Mouse (Mus musculus) midbrain, embryonic 15.5 days (tissue): ENCODE data around the gene Fam169a. TPM values are rescaled to one million over a fixed set of nuclear protein-coding genes. Genes with fewer than 3 reads are reported as not detected.
A peak's percentile ranks its signal among the peaks of the same experiment; 100 is the strongest.
"Not testable (repeated sequence)": the region's sequence is repeated elsewhere in the genome, so short reads cannot be mapped to it uniquely, and the experiment has no call there.

Experiments
- ATAC-seq: fragments of 200-750 bp; cut with Nextera tagmentation; replicated peaks from 2 replicates; pipeline ENCODE4 v1.8.0; 2017; ENCODE audit warnings: moderate TSS enrichment
- H3K27ac ChIP-seq: fragments of 300-500 bp; sonication (generic); 2 replicates; pipeline ENCODE4 v1.5.1; 2015; ENCODE audit warnings: mild to moderate bottlenecking, inconsistent platforms
- H3K27me3 ChIP-seq: fragments of 300-500 bp; sonication (generic); replicated peaks from 2 replicates; pipeline ENCODE4 v1.6.1; 2015; ENCODE audit warnings: inconsistent platforms
- H3K36me3 ChIP-seq: fragments of 300-500 bp; sonication (generic); replicated peaks from 2 replicates; pipeline ENCODE4 v1.6.1; 2015; ENCODE audit warnings: inconsistent platforms
- H3K4me1 ChIP-seq: fragments of 300-500 bp; sonication (generic); 2 replicates; pipeline ENCODE4 v1.6.1; 2015; ENCODE audit warnings: inconsistent platforms
- H3K4me2 ChIP-seq: fragments of 300-500 bp; sonication (generic); 2 replicates; pipeline ENCODE4 v1.6.1; 2015; ENCODE audit warnings: inconsistent platforms, mild to moderate bottlenecking, moderate library complexity
- H3K4me3 ChIP-seq: fragments of 300-500 bp; sonication (generic); 2 replicates; pipeline ENCODE4 v1.5.1; 2015; ENCODE audit warnings: mild to moderate bottlenecking, inconsistent platforms
- H3K9ac ChIP-seq: fragments of 300-500 bp; sonication (generic); 2 replicates; pipeline ENCODE4 v1.6.1; 2015; ENCODE audit warnings: mild to moderate bottlenecking, inconsistent platforms
- H3K9me3 ChIP-seq: fragments of 300-500 bp; sonication (generic); 2 replicates; pipeline ENCODE4 v1.6.1; 2016; ENCODE audit warnings: inconsistent platforms
- WGBS: fragments of 180-500 bp; shearing (Covaris S2); methylation state at CpG from one replicate; pipeline ENCODE4 v1.1.7; 2015; ENCODE audit warnings: mixed read lengths; 5-methylcytosine and 5-hydroxymethylcytosine counted together
- polyA plus RNA-seq: library from polyadenylated mRNA; unstranded; fragments of >200 nt; fragmentation: Nextera tagmentation; extraction: Ambion mirVana; gene quantifications from 2 replicates; pipeline ENCODE4 v1.2.1, GENCODE M21; 2015

Gene Fam169a
- polyA plus RNA-seq, 1 experiment from 2014 or later, result 31.7 TPM

GRCm38 (mm10) chr13:97138404-97138931 lies 71.4 kb downstream of the Fam169a start:
- H3K9me3 ChIP-seq, H3K27me3 ChIP-seq, H3K36me3 ChIP-seq: not testable (repeated sequence)
- Histone ChIP-seq H3K4me3 (peak overlapping the region; percentile 96), H3K4me1 (peaks cover 15% of the 10 kb centered on the region), H3K4me2 (peak overlapping the region; percentile 73), H3K27ac (peak overlapping the region; percentile 94), H3K9ac (peak overlapping the region; percentile 95)
- 33% methylated on average over 8 of the region's 8 CpGs for WGBS
- ATAC-seq, result peak; percentile 19; the same call in 1 of the 2 replicates

- Histone ChIP-seq H3K36me3 (peaks cover 13% of the 10 kb centered on the region), H3K4me3 (no peak overlapping the region), H3K4me2 (no peak overlapping the region), H3K9me3 (no peaks in the 10 kb centered on the region), H3K4me1 (peaks cover 8% of the 10 kb centered on the region), H3K27ac (no peak overlapping the region), H3K27me3 (no peaks in the 10 kb centered on the region), H3K9ac (no peak overlapping the region)
- no peak for ATAC-seq
- WGBS, result 86% methylated on average over 7 of the region's 7 CpGs
Observed at GRCm38 (mm10) chr13:97142321-97142720, 75.2 kb downstream of the Fam169a start.

GRCm38 (mm10) chr13:97145834-97146233 lies 78.7 kb downstream of the Fam169a start:
- no peaks in the 10 kb centered on the region for H3K4me1 ChIP-seq
- H3K9me3 ChIP-seq, result no peaks in the 10 kb centered on the region
- H3K9ac ChIP-seq, result no peak overlapping the region
- H3K4me2 ChIP-seq, result no peak overlapping the region
- ATAC-seq, result no peak
- H3K27me3 ChIP-seq, result no peaks in the 10 kb centered on the region
- H3K36me3 ChIP-seq, result peaks cover 31% of the 10 kb centered on the region
- H3K27ac ChIP-seq, result no peak overlapping the region
- 63% methylated on average over 4 of the region's 4 CpGs for WGBS
- H3K4me3 ChIP-seq, result no peak overlapping the region

- Histone ChIP-seq H3K4me2 (no peak overlapping the region), H3K36me3 (peaks cover 42% of the 10 kb centered on the region), H3K27me3 (no peaks in the 10 kb centered on the region), H3K27ac (no peak overlapping the region), H3K4me1 (no peaks in the 10 kb centered on the region), H3K4me3 (no peak overlapping the region), H3K9ac (no peak overlapping the region), H3K9me3 (no peaks in the 10 kb centered on the region)
- no peak for ATAC-seq
- WGBS, result 90% methylated on average over 10 of the region's 10 CpGs
Observed at GRCm38 (mm10) chr13:97175520-97176264, 108.6 kb downstream of the Fam169a start.

- ATAC-seq, result no peak
- Histone ChIP-seq H3K27ac (no peak overlapping the region), H3K9ac (no peak overlapping the region), H3K4me1 (no peaks in the 10 kb centered on the region), H3K9me3 (no peaks in the 10 kb centered on the region), H3K4me2 (no peak overlapping the region), H3K36me3 (peaks cover 42% of the 10 kb centered on the region), H3K27me3 (no peaks in the 10 kb centered on the region), H3K4me3 (no peak overlapping the region)
- 65% methylated on average over 5 of the region's 5 CpGs for WGBS
Observed at GRCm38 (mm10) chr13:97176731-97177130, 109.6 kb downstream of the Fam169a start.

GRCm38 (mm10) chr13:97178943-97179342 lies 111.9 kb downstream of the Fam169a start:
- H3K27me3 ChIP-seq, result no peaks in the 10 kb centered on the region
- no peak overlapping the region for H3K27ac ChIP-seq
- no peaks in the 10 kb centered on the region for H3K9me3 ChIP-seq
- no peak overlapping the region for H3K4me2 ChIP-seq
- no peak for ATAC-seq
- no peak overlapping the region for H3K9ac ChIP-seq
- WGBS, result 69% methylated on average over 7 of the region's 7 CpGs
- H3K36me3 ChIP-seq, result peaks cover 26% of the 10 kb centered on the region
- H3K4me1 ChIP-seq, result no peaks in the 10 kb centered on the region
- no peak overlapping the region for H3K4me3 ChIP-seq

- 51% methylated on average over 6 of the region's 6 CpGs for WGBS
- H3K27ac ChIP-seq, result no peak overlapping the region
- no peak for ATAC-seq
Observed at GRCm38 (mm10) chr13:97180113-97180828, 113.2 kb downstream of the Fam169a start.

More at GRCm38 (mm10) chr13:97180113-97180828, 113.2 kb downstream of the Fam169a start:
- no peaks in the 10 kb centered on the region for H3K27me3 ChIP-seq
- no peak overlapping the region for H3K4me3 ChIP-seq
- no peaks in the 10 kb centered on the region for H3K9me3 ChIP-seq
- no peaks in the 10 kb centered on the region for H3K4me1 ChIP-seq
- H3K9ac ChIP-seq, result no peak overlapping the region
- peaks cover 13% of the 10 kb centered on the region; the same call in 1 of the 2 replicates for H3K36me3 ChIP-seq
- no peak overlapping the region for H3K4me2 ChIP-seq

Other genes starting within 250 kb of the Fam169a start
- gene Gcnt4, start 142.6 kb upstream of the Fam169a start, polyA plus RNA-seq, result 0.08 and 0.14 TPM in 2 replicates
- not detected in 2 replicates for gene 1700029F12Rik, start 32.9 kb upstream of the Fam169a start, polyA plus RNA-seq
- 0.64 and 0.77 TPM in 2 replicates for gene Gm6169, start 32.0 kb downstream of the Fam169a start, polyA plus RNA-seq
- 31.4 and 36.4 TPM in 2 replicates for gene Gfm2, start 70.7 kb downstream of the Fam169a start, polyA plus RNA-seq
- gene Nsa2, start 70.7 kb downstream of the Fam169a start, polyA plus RNA-seq, result 33.0 and 35.2 TPM in 2 replicates
- gene Hexb, start 131.1 kb downstream of the Fam169a start, polyA plus RNA-seq, result 35.8 and 43.1 TPM in 2 replicates
- gene Enc1, start 173.8 kb downstream of the Fam169a start, polyA plus RNA-seq, result 76.1 and 81.9 TPM in 2 replicates